Mouse (Mus musculus) heart, postnatal 0 days (tissue): Measurements from ENCODE around the gene Dkc1.

Source experiments
- CTCF ChIP-seq: IDR thresholded peaks from 2 replicates; pipeline ENCODE4 v1.5.1; 2016; ENCODE audit warnings: antibody characterized with exemption, control low read depth, low read depth
- EP300 ChIP-seq: IDR thresholded peaks from 2 replicates; pipeline ENCODE4 v1.6.1; 2016; ENCODE audit warnings: antibody characterized with exemption, low read depth

DNA sequence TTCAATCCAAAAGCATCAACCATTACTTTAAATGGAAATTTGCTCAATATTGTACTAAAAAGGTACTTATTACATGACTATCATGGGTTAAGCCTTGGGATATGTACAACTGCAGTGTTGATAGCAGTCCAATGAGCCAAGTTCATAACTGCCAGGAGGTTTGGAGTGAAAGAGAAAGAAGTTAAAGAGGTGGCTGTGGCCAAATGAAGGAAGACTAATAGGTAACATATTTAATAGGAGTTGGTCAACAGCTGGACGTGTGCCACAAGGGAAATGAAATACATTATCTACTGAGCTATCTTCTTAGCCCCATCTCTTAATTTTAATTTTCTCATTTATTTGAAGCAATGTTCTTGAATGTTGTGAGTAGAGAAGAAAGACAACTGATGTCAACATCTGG lies 49.7 kb upstream of the Dkc1 start:
- no peak for TF ChIP-seq CTCF
- TF ChIP-seq EP300: no peak
